Mouse (Mus musculus): ENCODE results near the gene Inafm1.

- TF ChIP-seq CTCF (conservative IDR thresholded peaks at IDR 0.05; ENCODE audit: insufficient read depth, insufficient read length, low read depth, low read length) (no peak), POLR2A (IDR thresholded peaks at IDR 0.05; ENCODE audit: low read depth, low read length) (no peak)
Measured at GRCm38 (mm10) chr7:16242198-16242597, 31.2 kb downstream of the Inafm1 start.

Measured in kidney, adult 2 months (tissue).